Mouse (Mus musculus): ENCODE data around the gene H2-M10.2. TPM values are rescaled to one million over a fixed set of nuclear protein-coding genes. Genes with fewer than 3 reads are reported as not detected.
A peak's percentile ranks its signal among the peaks of the same experiment; 100 is the strongest.
"Not testable (repeated sequence)": the region's sequence is repeated elsewhere in the genome, so short reads cannot be mapped to it uniquely, and the experiment has no call there.

Gene H2-M10.2
- total RNA-seq, 2 experiments from 2014 or later, result not detected

DNA sequence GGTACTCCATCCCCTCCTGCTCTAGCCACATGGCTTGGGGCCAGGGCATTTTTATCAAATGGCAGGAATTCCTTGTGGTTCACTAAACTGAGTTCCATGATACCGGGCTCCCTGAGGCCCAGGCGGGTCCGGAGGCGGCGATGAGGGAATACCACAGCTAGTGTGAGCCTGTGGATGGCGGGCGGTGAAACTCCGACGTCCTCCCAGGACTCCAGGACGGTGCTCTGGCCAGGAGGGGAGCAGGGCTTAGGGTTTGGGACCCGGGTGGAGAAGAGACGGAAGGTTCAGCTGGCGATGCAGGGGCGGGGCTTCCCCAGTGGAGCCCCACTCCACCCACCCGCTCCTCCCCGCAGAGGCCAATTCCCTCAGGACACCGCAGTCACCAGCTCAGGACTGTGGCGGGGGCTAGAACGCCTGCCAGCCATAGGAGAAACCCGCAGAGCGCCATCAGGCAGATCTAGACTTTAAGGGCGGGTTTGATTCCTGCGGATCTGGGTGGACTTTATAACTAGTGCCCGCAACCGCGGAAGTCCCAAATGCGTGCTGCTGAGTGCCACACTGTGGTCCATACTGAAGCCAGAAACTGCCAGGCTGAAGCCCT, 48.9 kb downstream of the H2-M10.2 start:
- H3K27ac ChIP-seq, result no peak overlapping the region
- no peak for DNase-seq (ENCODE audit: low spot score in 2 of 2)
- TF ChIP-seq CTCF (conservative IDR thresholded peaks at IDR 0.05), result no peak
- H3K4me3 ChIP-seq, result peak overlapping the region; percentile 34; the same call in 1 of the 2 replicates

DNA sequence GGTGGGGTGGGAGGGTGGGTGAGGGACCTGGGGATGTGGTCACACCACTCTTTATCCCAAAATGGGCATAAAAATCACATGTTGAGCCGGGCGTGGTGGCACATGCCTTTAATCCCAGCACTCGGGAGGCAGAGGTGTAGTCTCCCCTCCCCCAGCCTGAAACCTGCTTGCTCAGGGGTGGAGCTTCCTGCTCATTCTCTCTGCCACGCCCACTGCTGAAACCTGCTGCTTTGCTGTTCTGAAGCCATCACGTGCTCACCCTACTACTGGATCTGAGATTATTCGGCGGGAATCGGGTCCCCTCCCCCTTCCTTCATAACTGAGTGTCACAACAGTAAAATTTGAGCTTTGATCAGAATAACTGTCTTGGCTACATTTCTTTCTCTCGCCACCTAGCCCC, 51.0 kb downstream of the H2-M10.2 start:
- not testable (repeated sequence) for H3K4me3 ChIP-seq; H3K27ac ChIP-seq; DNase-seq (ENCODE audit: low spot score in 2 of 2)

Other genes starting within 250 kb of the H2-M10.2 start
- gene H2-T22, start 243.7 kb downstream of the H2-M10.2 start, total RNA-seq (2021), result 10 to 100 TPM in 1 of 2 experiments, 1 to 10 TPM in 1; 9.1 to 10.3 TPM
- not detected for gene Gm6034, start 243.5 kb downstream of the H2-M10.2 start, total RNA-seq (2021)
- gene Gm11127, start 228.1 kb downstream of the H2-M10.2 start, total RNA-seq (2021), result 1 to 10 TPM; 1.6 to 1.7 TPM
- under 1 TPM in 1 of 2 experiments, not detected in 1; 0.29 TPM for gene Gm19684, start 164.8 kb downstream of the H2-M10.2 start, total RNA-seq (2021)
- not detected for gene Gm7030, start 157.1 kb downstream of the H2-M10.2 start, total RNA-seq (2021)
- not detected for gene Gm8909, start 118.0 kb downstream of the H2-M10.2 start, total RNA-seq (2021)
- gene H2-T3, start 96.2 kb downstream of the H2-M10.2 start, total RNA-seq (2021), result not detected
- gene Rpp21, start 28.4 kb downstream of the H2-M10.2 start, total RNA-seq (2021), result 10 to 100 TPM; 43.6 to 44.1 TPM
- gene Trim39, start 14.2 kb downstream of the H2-M10.2 start, total RNA-seq (2021), result 10 to 100 TPM; 23.6 to 25.3 TPM
- not detected for gene H2-M10.1, start 39.7 kb upstream of the H2-M10.2 start, total RNA-seq (2021)
- gene H2-M10.3, start 81.9 kb upstream of the H2-M10.2 start, total RNA-seq (2021), result not detected
- not detected for gene H2-M10.4, start 175.8 kb upstream of the H2-M10.2 start, total RNA-seq (2021)

Measured in layer of hippocampus, adult 2 months (tissue).